Mouse (Mus musculus) heart, embryonic 16.5 days (tissue): ENCODE measurements around the gene Pskh1. TPM values are rescaled to one million over a fixed set of nuclear protein-coding genes. Genes with fewer than 3 reads are reported as not detected.

Experiments
- ATAC-seq: fragments of 200-750 bp; cut with Nextera tagmentation; replicated peaks from 2 replicates; pipeline ENCODE4 v1.8.0; 2017; ENCODE audit warnings: moderate number of reproducible peaks; ENCODE audit not compliant: insufficient read depth, low FRiP score; ENCODE audit errors: extremely low read depth
- H3K27ac ChIP-seq: fragments of 300-500 bp; sonication (generic); 2 replicates; pipeline ENCODE4 v1.5.1; 2014; ENCODE audit warnings: mild to moderate bottlenecking, low read length, control low read depth, moderate library complexity
- H3K27me3 ChIP-seq: fragments of 300-500 bp; sonication (generic); 2 replicates; pipeline ENCODE4 v1.6.1; 2014; ENCODE audit warnings: low read length, mixed read lengths; ENCODE audit not compliant: control insufficient read depth, insufficient read depth
- H3K36me3 ChIP-seq: fragments of 300-500 bp; sonication (generic); 2 replicates; pipeline ENCODE4 v1.6.1; 2014; ENCODE audit not compliant: control insufficient read depth, insufficient read depth
- H3K4me1 ChIP-seq: fragments of 300-500 bp; sonication (generic); 2 replicates; pipeline ENCODE4 v1.6.1; 2014; ENCODE audit warnings: low read length, mixed read lengths; ENCODE audit not compliant: control insufficient read depth, insufficient read depth
- H3K4me2 ChIP-seq: fragments of 300-500 bp; sonication (generic); 2 replicates; pipeline ENCODE4 v1.6.1; 2014; ENCODE audit warnings: low read depth, mild to moderate bottlenecking, control low read depth, low read length
- H3K4me3 ChIP-seq: fragments of 300-500 bp; sonication (generic); 2 replicates; pipeline ENCODE4 v1.5.1; 2014; ENCODE audit warnings: mild to moderate bottlenecking, control low read depth, low read length
- H3K9ac ChIP-seq: fragments of 300-500 bp; sonication (generic); 2 replicates; pipeline ENCODE4 v1.6.1; 2014; ENCODE audit warnings: low read length, control low read depth
- H3K9me3 ChIP-seq: fragments of 300-500 bp; sonication (generic); replicated peaks from 2 replicates; pipeline ENCODE4 v1.6.1; 2016; ENCODE audit warnings: low read length; ENCODE audit not compliant: control insufficient read depth
- WGBS: fragments of 180-500 bp; shearing (Covaris S2); extraction: QIAGEN DNeasy Blood & Tissue Kit; methylation state at CpG from one replicate; pipeline ENCODE4 v1.1.7; 2014; 5-methylcytosine and 5-hydroxymethylcytosine counted together
- polyA plus RNA-seq: library from polyadenylated mRNA; unstranded; fragments of >200 nt; fragmentation: Nextera tagmentation; extraction: Ambion mirVana; gene quantifications from 2 replicates; pipeline ENCODE4 v1.2.1, GENCODE M21; 2015

Gene Pskh1
- polyA plus RNA-seq, 1 experiment from 2014 or later = 22.8 TPM

GRCm38 (mm10) chr8:105930602-105931001 lies 30.4 kb downstream of the Pskh1 start:
- H3K9ac ChIP-seq = no peak overlapping the region
- ATAC-seq = 0 out of 2 replicates have a peak, but pooled peaks have one; percentile 29
- H3K9me3 ChIP-seq = no peaks in the 10 kb centered on the region
- peaks cover under 1% of the 10 kb centered on the region; the same call in 1 of the 2 replicates for H3K4me1 ChIP-seq
- no peaks in the 10 kb centered on the region for H3K36me3 ChIP-seq
- H3K4me2 ChIP-seq = no peak overlapping the region
- no peaks in the 10 kb centered on the region for H3K27me3 ChIP-seq
- WGBS = 21% methylated on average over 8 of the region's 8 CpGs
- no peak overlapping the region for H3K4me3 ChIP-seq
- no peak overlapping the region for H3K27ac ChIP-seq

GRCm38 (mm10) chr8:105931271-105931670 lies 31.0 kb downstream of the Pskh1 start:
- Histone ChIP-seq H3K27me3 (no peaks in the 10 kb centered on the region), H3K27ac (no peak overlapping the region), H3K4me1 (peaks cover 8% of the 10 kb centered on the region), H3K4me3 (no peak overlapping the region), H3K9ac (no peak overlapping the region), H3K4me2 (no peak overlapping the region), H3K36me3 (no peaks in the 10 kb centered on the region), H3K9me3 (no peaks in the 10 kb centered on the region)
- ATAC-seq = no peak
- 85% methylated on average over 3 of the region's 3 CpGs for WGBS

GRCm38 (mm10) chr8:105932525-105932924 lies 32.3 kb downstream of the Pskh1 start:
- peaks cover 12% of the 10 kb centered on the region for H3K4me1 ChIP-seq
- no peak overlapping the region for H3K9ac ChIP-seq
- ATAC-seq = no peak
- H3K4me3 ChIP-seq = no peak overlapping the region
- no peaks in the 10 kb centered on the region for H3K9me3 ChIP-seq
- no peaks in the 10 kb centered on the region for H3K27me3 ChIP-seq
- 89% methylated on average over 11 of the region's 11 CpGs for WGBS
- no peak overlapping the region for H3K4me2 ChIP-seq
- no peak overlapping the region for H3K27ac ChIP-seq
- no peaks in the 10 kb centered on the region for H3K36me3 ChIP-seq

GRCm38 (mm10) chr8:105933762-105934161 lies 33.5 kb downstream of the Pskh1 start, which contains the start of gene Ctrl:
Gene Ctrl, minus strand, starts transcription at chr8:105933862.
- Histone ChIP-seq H3K9me3 (no peaks in the 10 kb centered on the region), H3K4me1 (peaks cover 18% of the 10 kb centered on the region), H3K27me3 (no peaks in the 10 kb centered on the region), H3K36me3 (no peaks in the 10 kb centered on the region), H3K27ac (no peak within 1 kb of the TSS), H3K9ac (no peak within 1 kb of the TSS), H3K4me3 (no peak within 1 kb of the TSS), H3K4me2 (no peak within 1 kb of the TSS)
- 94% methylated on average over 2 of the region's 2 CpGs for WGBS
- no peak for ATAC-seq

GRCm38 (mm10) chr8:105935105-105935504 lies 34.9 kb downstream of the Pskh1 start:
- peaks cover 18% of the 10 kb centered on the region for H3K4me1 ChIP-seq
- no peak overlapping the region for H3K9ac ChIP-seq
- H3K27ac ChIP-seq = no peak overlapping the region
- H3K4me3 ChIP-seq = no peak overlapping the region
- H3K27me3 ChIP-seq = no peaks in the 10 kb centered on the region
- WGBS = 56% methylated on average over 6 of the region's 6 CpGs
- no peak for ATAC-seq
- no peaks in the 10 kb centered on the region for H3K36me3 ChIP-seq
- no peaks in the 10 kb centered on the region for H3K9me3 ChIP-seq
- no peak overlapping the region for H3K4me2 ChIP-seq

- H3K4me1 ChIP-seq = peaks cover 18% of the 10 kb centered on the region
- H3K4me3 ChIP-seq = peak overlapping the region; percentile 62
- H3K36me3 ChIP-seq = no peaks in the 10 kb centered on the region
- peak overlapping the region; percentile 69 for H3K27ac ChIP-seq
- H3K9ac ChIP-seq = peak overlapping the region; percentile 93
- ATAC-seq = no peak
- H3K9me3 ChIP-seq = no peaks in the 10 kb centered on the region
- 27% methylated on average over 7 of the region's 7 CpGs for WGBS
- peak overlapping the region; percentile 86 for H3K4me2 ChIP-seq
- no peaks in the 10 kb centered on the region for H3K27me3 ChIP-seq
Measured at GRCm38 (mm10) chr8:105935863-105936603, 35.8 kb downstream of the Pskh1 start.

GRCm38 (mm10) chr8:105936866-105937475 lies 36.7 kb downstream of the Pskh1 start:
- no peaks in the 10 kb centered on the region for H3K27me3 ChIP-seq
- 0% methylated on average over 30 of the region's 30 CpGs for WGBS
- ATAC-seq = peak; percentile 89
- peaks cover 18% of the 10 kb centered on the region for H3K4me1 ChIP-seq
- H3K9me3 ChIP-seq = no peaks in the 10 kb centered on the region
- peak overlapping the region; percentile 62 for H3K4me3 ChIP-seq
- H3K9ac ChIP-seq = peak overlapping the region; percentile 93
- H3K36me3 ChIP-seq = 0 out of 2 replicates have a peak, but pooled peaks cover 2% of the 10 kb centered on the region
- peak overlapping the region; percentile 91 for H3K27ac ChIP-seq
- peak overlapping the region; percentile 86 for H3K4me2 ChIP-seq

- 0 out of 2 replicates have a peak, but pooled peaks have one; percentile 15 for ATAC-seq
- under 1% methylated on average over 33 of the region's 33 CpGs for WGBS
Measured at GRCm38 (mm10) chr8:105937496-105938305, 37.5 kb downstream of the Pskh1 start.

More at GRCm38 (mm10) chr8:105937496-105938305, 37.5 kb downstream of the Pskh1 start:
- peaks cover 18% of the 10 kb centered on the region for H3K4me1 ChIP-seq
- H3K4me3 ChIP-seq = peak overlapping the region; percentile 62
- H3K27ac ChIP-seq = peak overlapping the region; percentile 91
- 0 out of 2 replicates have a peak, but pooled peaks cover 3% of the 10 kb centered on the region for H3K36me3 ChIP-seq
- no peaks in the 10 kb centered on the region for H3K9me3 ChIP-seq
- no peaks in the 10 kb centered on the region for H3K27me3 ChIP-seq
- H3K4me2 ChIP-seq = peak overlapping the region; percentile 86
- H3K9ac ChIP-seq = peak overlapping the region; percentile 93
